Mouse (Mus musculus): ENCODE data around the gene Wfikkn2.
A peak's percentile ranks its signal among the peaks of the same experiment; 100 is the strongest.

The Wfikkn2 gene

DNA sequence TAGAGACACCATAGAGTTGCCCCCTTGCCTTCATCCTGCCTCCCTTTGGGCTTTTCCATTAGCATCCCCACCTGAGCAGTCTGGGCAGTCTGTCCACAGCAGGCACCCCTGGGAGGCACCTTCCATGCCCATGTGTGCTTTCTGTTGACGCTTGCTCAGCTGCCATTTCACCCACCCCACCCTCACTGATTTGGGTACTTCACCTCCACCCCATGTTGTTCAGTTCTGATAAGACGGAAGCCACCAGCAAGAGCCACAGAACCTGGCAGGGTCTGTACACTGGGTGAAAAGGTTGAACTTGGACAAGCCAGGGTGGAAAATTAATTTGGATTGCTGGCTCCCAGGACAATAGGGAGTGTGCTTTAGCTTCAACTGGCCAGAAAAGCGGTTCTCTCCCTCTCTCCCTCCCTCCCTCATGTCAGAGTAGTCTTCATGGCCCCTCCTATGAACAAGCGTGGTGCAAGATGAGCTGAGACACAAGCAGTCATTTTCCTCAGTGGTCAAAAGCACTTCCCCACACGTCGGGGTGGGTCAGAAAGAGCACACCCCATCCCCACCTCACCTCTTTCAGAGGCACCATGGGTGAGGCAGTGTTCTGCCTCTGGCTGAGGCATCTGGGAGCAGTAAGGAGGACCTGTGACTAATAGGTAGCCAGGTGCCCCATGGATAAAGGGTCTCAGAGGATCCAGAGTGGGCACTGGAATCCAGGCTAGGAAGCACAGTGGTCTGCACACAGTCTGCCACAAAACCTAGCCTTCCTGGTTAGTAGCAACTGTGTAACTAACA, 16.0 kb upstream of the Wfikkn2 start:
- DNase-seq = no peak

DNA sequence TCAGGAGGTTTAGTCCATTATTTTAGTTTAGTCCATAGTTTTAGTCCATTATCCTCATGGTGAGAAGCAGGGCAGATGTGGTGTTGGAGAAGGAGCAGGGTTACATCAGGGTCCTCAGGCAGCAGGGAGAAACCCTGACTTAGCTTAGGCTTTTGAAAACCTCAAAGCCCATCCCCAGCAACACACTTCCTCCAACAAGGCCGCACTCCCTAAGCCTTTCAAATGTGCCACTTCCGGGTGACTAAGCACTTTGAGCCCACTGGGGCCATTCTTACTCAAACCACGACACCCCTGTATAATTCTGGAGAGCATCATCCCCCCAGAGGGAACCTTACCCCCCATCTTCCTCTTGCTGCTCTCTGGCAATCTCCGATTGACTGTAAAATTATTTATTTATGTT, 14.0 kb upstream of the Wfikkn2 start:
- DNase-seq = no peak

DNA sequence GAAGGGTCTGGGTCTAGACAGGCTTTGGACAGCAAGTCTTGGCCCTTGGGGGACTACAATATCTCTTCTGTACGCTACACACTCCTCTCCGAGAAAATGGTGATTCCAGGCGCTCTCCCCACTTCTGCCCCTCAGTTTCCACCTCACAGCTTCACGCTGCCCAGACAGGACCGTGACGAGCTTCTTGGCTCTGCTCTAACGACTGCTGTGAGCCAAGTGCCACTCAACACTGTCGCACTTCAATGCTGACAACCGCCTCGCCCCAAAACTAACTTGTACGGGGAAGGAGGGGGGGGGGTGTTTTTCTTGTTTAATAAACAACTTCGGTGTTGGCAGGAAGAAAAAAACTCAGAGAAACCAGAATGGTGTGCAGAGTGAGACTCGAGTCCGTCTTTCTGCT, 12.2 kb upstream of the Wfikkn2 start:
- DNase-seq = no peak

DNA sequence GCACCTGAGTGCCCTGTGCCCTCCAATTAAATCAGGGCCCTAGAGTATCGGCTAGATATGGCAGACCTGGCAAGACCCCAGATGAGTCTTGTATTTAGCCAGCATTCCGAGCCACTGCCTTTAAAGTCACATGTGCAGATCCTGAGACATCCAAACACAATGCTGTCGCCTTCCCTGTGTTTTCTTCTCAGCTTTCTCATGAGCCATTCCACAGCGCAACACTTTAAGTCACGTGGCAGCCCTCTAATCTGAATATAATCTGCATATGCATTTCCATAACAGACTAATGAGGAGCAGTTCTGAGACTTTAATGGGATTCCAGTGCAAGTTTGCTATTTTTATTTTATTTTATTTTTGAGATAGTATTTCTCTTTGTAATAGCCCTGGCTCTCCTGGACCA, 9.9 kb upstream of the Wfikkn2 start:
- no peak for DNase-seq

DNA sequence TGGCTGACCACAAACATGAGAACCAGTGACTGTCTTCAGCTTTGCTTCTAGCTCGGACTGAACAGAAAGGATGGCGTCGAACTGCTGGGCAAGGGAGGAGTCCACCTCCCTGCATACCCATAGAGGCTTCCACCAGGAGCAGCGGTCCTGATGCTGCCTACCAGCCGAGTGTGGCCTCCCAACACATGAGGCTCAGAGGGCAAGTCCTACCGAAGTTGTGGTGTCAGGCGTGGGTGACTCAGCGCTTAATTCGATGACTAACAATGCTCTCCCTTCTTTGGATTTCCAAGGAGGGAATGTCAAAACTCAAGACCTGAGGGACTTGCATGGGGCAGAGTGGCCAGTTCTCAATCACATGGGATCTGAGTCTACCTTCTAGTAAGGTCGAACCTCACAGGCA, 7.9 kb upstream of the Wfikkn2 start:
- no peak for DNase-seq

DNA sequence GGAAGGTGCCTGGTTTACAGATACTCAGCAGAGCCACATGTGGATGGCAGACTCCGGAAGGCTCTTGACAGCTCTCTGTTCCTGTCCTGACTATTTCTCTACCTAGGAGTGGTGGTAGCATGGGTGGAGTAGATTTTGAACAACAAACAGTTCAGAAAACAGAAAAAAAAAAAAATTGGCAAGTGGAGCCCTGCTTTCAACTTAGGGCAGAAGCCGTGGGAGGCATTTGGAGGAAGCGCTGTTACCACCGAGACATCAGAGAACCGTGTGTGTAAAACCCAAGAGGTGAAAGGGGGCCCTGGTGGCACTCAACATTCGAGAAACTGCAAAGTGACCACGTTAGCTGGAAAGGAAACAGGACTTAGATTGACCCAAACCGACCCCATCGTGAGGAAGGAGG, 7.4 kb upstream of the Wfikkn2 start:
- no peak for DNase-seq

DNA sequence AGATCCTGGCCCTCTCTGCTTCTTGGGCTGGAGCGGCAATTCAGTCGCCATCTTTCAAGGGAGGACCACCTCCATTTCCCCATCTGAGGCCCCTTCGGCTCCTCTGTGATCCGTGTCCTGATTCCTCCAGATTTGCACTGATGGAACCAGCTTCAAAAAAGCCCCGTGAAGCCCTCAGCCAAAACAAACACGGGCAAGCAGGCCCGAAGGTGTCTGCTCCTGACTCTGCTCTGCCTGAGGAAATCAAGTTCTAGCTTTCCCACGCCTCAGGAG, 920 bp upstream of the Wfikkn2 start:
- no peak for DNase-seq

DNA sequence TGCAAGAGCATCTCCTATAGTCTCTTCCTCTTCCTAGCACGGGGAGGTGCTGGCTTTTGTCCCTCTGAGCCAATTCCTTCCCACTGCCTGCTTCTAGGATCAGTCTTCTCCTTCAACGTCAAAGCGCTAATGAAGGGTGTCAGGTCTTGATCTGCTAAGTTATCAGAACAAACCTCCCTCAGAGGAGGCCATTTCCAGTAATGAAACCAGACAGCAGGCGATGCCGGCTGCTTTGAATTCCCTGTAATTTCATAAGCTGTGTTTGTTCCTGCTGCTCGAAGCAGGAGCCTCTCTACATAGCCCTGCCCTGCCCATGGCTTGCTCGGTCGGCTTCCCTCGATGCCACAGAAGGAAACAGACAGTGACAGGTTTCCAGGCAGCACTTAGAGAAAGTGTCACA, 1.4 kb downstream of the Wfikkn2 start:
- DNase-seq = no peak

DNA sequence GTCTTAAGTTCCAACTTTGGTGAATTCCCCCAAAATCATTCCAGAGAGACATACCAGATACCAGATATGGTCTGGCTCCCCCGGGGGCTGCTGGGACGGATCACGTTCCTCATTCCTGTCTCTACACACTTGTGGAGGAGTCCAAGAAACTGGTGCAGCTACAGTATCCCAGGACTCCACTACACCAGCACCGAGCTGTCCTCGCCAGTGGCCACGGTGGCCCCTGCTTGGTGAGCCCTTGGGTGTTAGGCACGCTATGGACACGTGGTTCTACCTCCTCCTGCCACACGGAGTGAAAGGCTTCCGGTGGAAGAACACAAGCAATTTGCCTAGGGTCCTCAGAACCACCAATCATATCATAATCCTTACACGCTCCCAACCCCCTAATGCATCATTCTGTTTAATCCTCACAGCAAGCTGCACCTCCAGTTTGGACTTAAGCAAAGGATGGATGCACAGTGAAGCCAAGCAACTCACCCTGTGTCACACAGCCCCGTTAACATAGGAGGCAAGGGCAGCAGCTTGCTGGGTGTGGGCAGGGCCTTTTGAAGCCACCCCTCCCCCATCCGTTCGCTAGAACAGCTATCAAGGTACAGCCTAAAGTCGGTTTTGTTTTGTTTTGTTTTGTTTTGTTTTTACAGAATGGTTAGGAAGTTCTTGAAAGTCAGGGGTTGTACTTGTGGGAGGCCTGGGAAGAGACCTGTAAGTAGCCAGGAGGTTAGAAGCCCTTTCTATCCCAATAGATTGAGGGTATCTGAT, 2.2 kb downstream of the Wfikkn2 start:
- no peak for DNase-seq

DNA sequence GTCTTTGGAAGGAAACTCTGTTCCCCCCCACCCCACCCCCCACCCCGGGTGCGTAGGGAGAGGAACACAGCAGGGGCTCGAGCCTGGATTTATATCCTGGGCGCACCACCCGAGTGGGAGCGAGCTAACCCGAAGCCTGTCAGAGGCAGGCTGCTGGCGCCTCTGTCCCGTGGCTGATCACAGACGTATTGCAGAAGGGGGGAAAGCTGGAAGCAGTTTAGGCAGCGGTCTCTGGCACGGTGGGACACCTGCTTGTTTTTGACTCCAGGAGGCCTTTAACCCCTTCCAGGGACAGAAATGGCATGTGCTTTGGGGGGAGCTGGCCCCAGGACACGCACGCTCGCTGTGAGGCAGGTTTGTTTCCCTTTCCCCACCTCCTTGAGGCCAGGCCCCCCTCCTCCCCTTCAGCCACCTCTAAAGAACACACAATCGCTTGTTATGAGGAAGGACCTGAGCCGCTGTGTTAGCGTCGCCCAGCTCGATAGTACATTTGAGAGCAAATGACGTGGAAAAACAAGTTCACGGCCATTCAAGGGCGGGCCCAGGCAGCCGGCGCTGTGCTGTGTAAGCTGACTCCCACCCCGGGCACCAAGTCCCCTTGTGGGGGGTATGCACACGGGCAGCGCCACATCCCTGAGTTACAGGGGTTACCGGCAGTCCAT, 2.9 kb downstream of the Wfikkn2 start:
- DNase-seq = no peak

DNA sequence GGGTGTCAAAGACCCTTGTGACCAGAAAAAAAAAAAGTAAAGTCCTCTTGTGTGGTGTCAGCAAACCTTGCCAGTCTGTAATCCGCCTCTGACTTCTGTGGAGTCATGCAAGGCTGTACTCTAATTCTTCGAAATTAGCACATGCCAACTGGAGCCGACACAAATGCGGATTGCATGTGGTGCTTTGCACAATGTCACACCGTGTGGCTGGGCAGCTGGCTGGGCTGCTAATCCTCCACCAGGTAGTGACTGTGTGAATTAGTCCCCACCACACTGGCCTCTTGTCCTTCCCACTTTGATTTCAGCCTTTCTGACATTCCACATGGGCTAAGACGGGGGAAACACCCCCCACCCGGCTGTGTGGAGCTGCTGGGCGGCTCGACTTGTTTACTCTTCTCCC, 6.1 kb downstream of the Wfikkn2 start:
- DNase-seq = no peak

DNA sequence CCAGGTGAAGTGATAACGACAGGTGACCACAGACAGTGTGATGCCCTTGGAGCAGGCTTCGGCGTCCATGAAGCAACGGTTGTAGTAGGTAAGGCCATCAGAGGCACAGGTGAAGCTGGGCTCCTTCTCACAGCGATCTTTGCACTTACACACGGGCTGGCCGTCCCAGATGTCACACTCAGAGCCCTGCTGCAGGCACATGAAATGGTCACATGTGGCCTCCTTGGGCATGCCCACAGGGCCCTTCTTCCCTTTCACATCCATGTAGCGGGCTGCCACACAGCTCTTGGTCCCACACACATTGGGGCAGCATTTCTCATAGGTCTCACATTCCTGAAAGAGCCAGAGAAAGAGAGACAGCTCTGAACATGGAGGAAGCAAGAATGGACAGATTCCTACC, 7.0 kb downstream of the Wfikkn2 start:
- DNase-seq = no peak

DNA sequence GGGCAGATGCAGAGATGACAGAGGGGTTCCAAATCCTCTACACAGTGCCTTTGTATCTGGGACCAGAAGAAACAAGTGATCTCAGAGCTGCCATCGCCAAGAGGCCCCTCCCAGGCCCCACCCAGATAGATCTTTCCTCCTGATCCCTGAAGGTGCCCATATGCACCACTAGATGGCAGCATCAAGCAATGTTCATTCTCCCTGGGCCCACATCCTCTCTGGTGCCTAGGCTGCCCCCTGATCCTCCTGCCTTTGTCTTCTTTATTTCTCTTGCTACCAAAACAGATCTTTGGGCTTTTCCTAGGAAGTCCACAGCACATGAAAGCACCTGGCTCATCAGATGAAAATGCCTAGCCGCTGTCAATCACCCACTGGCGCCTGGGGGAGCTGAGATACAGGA, 9.7 kb downstream of the Wfikkn2 start:
- DNase-seq = peak; percentile 76

DNA sequence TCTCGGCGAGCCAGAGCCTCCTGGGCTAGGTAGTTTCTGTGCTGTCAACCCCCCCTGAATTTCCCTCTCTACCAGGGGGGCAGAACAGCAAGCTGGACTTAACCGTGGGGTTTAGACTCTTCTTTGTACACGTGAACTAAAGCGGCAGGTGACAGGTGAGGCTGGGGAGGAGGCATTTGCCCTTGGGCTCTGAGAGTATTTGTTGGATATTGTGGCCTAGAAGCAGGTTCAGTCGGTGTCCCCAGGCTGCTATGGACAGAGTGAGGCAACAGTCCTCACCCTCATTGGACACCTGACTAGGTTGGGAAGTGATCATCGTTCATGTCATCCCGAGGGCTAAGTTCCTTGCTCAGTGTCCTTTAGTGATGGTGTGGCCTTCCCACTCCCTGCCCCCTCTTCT, 10.9 kb downstream of the Wfikkn2 start:
- DNase-seq = no peak

DNA sequence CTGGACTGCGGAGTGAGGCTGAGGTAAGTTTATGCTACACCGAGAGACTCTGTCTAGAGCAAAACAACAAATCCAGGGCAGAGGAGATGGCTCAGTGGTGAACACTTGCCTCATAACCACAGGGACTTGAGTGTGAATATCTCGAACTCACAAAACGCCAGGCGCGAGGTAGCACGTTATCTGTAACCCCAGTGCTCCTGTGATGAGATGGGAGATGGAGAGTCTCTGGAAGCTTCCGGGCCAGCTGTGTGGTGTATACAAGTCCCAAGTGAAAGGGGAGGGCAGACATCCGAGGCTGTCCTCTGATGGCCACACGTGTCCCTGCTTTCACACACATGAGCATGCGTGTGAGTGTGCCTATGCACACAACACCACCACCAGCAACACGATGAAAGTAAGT, 11.4 kb downstream of the Wfikkn2 start:
- DNase-seq = no peak

DNA sequence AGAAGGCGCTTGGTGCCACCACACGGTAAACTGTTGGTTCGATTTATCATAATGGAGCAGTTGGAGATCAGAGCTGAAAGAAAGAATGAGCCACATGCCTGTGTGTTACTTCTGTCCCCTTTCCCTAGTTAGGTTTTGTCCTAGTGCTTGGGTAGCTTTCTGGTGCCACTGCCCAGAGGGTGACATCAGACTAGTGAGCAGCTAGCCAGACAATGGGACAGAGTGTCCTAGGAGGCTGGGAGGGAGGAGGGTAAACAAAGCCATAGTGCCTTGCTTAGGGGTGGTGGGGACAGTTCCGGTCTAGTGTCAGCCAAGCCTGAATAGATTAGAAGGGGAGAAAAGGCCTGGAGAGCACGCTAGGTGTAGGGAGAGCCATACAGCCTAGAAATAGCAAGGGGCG, 12.4 kb downstream of the Wfikkn2 start:
- no peak for DNase-seq

DNA sequence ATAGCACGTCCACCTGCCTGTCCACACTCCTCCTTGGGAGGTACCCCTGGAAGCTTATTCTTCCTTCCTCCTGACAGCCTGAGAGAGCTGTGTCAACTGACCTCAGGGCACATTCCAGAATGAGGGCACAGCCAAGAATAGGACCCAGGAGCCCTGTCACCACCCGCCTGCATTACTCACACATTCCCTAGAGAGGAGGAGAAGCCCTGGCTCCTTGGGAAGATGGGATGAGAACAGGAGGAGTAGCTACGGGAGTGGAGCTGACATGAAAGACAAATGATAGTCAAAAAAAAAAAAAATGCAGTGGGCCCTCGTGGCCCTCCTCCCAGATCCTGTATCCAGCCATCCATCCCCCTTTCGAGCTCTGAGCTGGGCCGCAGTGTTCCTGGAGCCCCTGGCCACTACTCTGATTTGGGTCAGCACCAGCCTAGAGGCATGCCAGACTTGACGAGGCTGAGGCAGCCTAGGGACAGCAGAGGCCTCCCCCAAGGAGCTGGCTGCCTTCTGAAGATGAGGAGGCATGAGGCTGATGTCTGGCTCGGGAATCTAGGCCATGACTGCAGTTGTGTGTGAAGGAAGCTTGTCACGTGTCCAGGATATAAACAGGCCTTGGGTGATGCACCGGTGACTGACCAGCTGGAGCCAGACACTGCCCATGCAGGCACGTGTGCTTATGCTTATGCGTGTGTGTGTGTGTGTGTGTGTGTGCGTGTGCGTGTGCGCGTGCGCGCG, 13.8 kb downstream of the Wfikkn2 start:
- no peak for DNase-seq

DNA sequence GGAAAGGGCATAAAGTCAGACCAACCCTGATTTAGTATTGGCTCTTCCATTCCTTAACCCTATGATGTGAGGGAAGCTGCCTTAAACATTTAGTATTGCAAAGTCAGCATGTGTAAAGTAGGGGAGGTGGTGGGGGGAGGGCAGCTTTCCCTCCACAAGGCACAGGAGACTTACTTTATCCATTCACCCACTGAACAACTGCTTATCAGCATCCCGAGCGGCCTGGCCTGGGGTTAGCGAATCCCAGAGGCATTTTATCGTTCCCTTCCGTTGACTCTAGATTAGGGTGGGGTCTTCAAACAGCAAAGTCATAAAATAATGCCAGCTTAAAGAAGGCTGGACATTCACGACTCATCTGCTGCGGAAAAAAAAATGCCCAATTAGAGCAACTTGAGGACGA, 15.6 kb downstream of the Wfikkn2 start:
- DNase-seq = no peak

DNA sequence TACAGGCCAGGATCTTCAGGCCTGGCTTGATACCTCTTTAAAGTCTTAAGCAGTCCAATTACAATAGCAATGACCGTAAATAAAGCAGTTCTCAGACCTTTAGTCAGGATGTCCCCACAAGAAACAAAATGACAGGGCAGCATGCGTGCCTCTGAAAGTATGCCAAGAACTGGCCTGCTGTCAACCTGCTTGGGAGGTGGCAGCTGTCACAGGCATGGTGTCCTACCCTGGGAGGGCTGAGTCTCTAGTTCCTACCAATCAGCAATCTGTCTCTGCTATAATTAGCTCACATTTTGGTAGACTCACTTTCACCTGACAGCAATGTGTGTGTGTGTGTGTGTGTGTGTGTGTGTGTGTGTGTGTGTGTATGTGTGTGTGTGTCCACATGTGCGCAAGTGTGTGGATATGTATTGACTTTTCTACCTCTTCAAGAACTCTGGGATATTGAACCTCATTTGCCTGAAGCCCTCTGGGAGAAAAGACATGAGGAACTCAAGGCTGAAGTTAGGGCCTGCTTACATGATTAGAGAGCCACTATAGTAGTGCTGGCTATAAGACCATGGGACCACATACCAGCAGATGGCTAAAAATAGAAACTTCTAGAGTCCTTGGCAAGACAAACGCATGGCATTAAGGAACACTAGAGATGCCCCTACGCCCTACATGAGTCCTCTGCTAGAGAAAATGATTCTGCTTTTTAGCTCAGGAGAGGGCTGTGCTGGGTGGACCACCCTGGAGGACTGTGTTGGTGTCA, 16.4 kb downstream of the Wfikkn2 start:
- peak; percentile 76 for DNase-seq

DNA sequence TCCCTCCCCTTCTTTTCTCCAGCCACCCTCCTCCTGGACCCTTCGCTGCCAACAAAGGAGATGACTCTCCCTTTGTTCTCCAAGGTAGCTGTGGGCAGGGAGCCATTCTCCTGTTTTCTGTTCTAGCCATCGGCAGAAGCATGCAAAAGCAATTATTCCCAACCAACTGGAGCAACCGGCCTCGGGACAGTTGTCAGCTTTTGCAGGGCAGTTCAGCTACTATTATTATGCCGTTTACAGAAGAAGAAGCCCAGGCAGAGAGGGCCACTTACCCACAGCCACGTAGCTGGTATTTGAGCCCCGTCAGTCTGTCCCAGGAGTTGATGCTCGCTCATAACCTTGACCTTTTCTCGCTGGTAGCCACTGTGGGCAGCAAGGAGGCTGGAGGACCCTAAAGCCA, 17.4 kb downstream of the Wfikkn2 start:
- DNase-seq = no peak

DNA sequence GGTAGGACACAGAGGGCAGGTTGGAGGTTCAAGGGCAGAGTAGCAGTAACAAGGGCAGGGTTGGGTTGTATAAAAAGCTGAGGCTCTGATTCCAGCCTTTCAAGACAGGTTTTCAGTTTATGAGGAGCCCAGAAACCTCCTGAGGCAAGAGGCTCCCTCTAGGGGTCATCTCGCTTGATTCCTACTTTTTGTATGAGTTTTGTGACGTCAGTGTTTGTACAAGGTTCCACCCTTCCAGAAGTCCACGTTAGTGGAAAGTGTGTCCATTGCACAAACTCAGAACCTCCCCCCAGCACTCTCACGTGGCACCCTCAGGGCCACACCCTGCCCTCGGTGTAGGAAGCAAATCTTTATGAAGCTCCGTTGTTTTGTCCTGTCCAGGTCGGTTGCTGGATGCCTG, 19.8 kb downstream of the Wfikkn2 start:
- no peak for DNase-seq

DNA sequence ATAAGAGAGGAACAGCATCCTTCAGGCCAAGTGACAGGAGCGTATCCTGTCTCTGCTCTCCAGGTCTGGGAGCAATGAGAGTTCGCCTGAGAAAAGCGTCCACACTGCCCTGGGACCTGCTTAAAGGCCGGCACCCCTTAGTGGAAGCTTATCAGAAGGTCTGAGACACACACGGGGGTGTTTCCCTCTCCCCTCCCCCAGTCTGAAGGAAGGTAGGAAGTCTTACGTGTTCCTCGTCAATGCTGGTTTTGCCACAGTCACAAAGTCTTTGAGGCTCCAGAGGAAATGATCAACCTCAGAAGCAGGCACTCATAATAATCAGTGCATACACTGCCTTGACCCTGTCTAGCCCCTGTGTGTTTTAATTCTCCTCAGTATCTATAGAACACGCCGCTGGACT, 22.3 kb downstream of the Wfikkn2 start:
- no peak for DNase-seq

DNA sequence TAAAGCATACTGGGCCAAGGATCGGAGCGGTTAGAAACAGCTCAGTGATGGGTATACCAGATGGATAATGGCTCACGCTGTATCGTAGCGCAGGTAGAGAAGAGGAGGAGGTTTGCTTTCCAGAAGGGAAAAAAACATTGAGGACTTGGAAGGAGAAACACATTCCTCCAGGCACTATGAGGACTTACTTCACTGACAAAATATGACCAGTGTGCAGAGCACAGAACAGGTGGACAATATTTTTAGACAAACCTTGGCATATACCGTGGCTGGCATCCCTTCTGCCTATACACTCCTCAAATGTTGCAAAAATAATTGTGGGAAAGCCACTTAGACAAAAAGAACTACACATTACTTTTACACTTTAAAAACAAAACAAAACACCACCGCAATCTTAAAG, 24.5 kb downstream of the Wfikkn2 start:
- DNase-seq = no peak
